Mouse (Mus musculus): Measurements from ENCODE around the gene Samhd1.

- no peak for TF ChIP-seq CTCF (IDR thresholded peaks at IDR 0.05; ENCODE audit: low read depth, low read length)
- no peak for TF ChIP-seq POLR2A (IDR thresholded peaks at IDR 0.05; ENCODE audit: insufficient read depth, low read length)
These were observed 81.9 kb downstream of the Samhd1 start for GRCm38 (mm10) chr2:157053124-157053523.
